Mouse (Mus musculus) limb, embryonic 14.5 days (tissue): ENCODE results near the gene Wnt8b. TPM values are rescaled to one million over a fixed set of nuclear protein-coding genes. Genes with fewer than 3 reads are reported as not detected.
A peak's percentile ranks its signal among the peaks of the same experiment; 100 is the strongest.

Source experiments
- ATAC-seq: fragments of 200-750 bp; cut with Nextera tagmentation; 2 replicates; pipeline ENCODE4 v1.8.0; 2017; ENCODE audit warnings: low read depth, moderate number of reproducible peaks, moderate TSS enrichment; ENCODE audit not compliant: low FRiP score
- DNase-seq: peaks from one replicate; pipeline ENCODE4 v3.0.0-alpha.2; 2015; ENCODE audit warnings: low spot score
- H3K27ac ChIP-seq: fragments of 300-500 bp; sonication (generic); replicated peaks from 2 replicates; pipeline ENCODE4 v1.5.1; 2014; ENCODE audit warnings: low read depth, mild to moderate bottlenecking, low read length, moderate library complexity, mixed read lengths
- H3K27me3 ChIP-seq: fragments of 300-500 bp; sonication (generic); 2 replicates; pipeline ENCODE4 v1.6.1; 2014; ENCODE audit warnings: low read length, mixed read lengths; ENCODE audit not compliant: control insufficient read depth, insufficient read depth
- H3K36me3 ChIP-seq: fragments of 300-500 bp; sonication (generic); 2 replicates; pipeline ENCODE4 v1.6.1; 2014; ENCODE audit warnings: mild to moderate bottlenecking, low read length, moderate library complexity, mixed read lengths; ENCODE audit not compliant: control insufficient read depth, insufficient read depth
- H3K4me1 ChIP-seq: fragments of 300-500 bp; sonication (generic); 2 replicates; pipeline ENCODE4 v1.6.1; 2014; ENCODE audit warnings: antibody characterized with exemption, low read length, mixed read lengths; ENCODE audit not compliant: control insufficient read depth, insufficient read depth
- H3K4me2 ChIP-seq: fragments of 300-500 bp; sonication (generic); replicated peaks from 2 replicates; pipeline ENCODE4 v1.6.1; 2014; ENCODE audit warnings: low read depth, mild to moderate bottlenecking, low read length, moderate library complexity; ENCODE audit not compliant: severe bottlenecking
- H3K4me3 ChIP-seq: fragments of 300-500 bp; sonication (generic); replicated peaks from 2 replicates; pipeline ENCODE4 v1.5.1; 2014; ENCODE audit warnings: low read length
- H3K9ac ChIP-seq: fragments of 300-500 bp; sonication (generic); 2 replicates; pipeline ENCODE4 v1.6.1; 2014; ENCODE audit warnings: mild to moderate bottlenecking, low read depth, low read length, moderate library complexity; ENCODE audit not compliant: severe bottlenecking
- H3K9me3 ChIP-seq: fragments of 300-500 bp; sonication (generic); 2 replicates; pipeline ENCODE4 v1.6.1; 2016; ENCODE audit warnings: low read length; ENCODE audit not compliant: control insufficient read depth
- POLR2A ChIP-seq: fragments of 200-500 bp; IDR thresholded peaks from 2 replicates; pipeline ENCODE4 v1.8.0; 2012; ENCODE audit warnings: inconsistent platforms, mild to moderate bottlenecking, moderate library complexity, borderline replicate concordance; ENCODE audit not compliant: insufficient read depth, insufficient read length; ENCODE audit errors: extremely low read depth
- WGBS: fragments of 180-500 bp; shearing (Covaris S2); extraction: QIAGEN DNeasy Blood & Tissue Kit; methylation state at CpG from one replicate; pipeline ENCODE4 v1.1.7; 2014; 5-methylcytosine and 5-hydroxymethylcytosine counted together
- polyA plus RNA-seq, 2 experiments: library from polyadenylated mRNA; depleted of rRNA in 1 of 2; stranded (reverse) in 1 of 2; unstranded in 1 of 2; fragments of >200 nt; fragmentation: Nextera tagmentation in 1 of 2; extraction: Ambion mirVana in 1 of 2; gene quantifications; 2 replicates each; pipeline versions ENCODE4 v1.2.1 to v1.2.3; 2012 to 2014

Wnt8b gene
- polyA plus RNA-seq, 2 experiments, result 0.04 TPM; not detected in 1

DNA sequence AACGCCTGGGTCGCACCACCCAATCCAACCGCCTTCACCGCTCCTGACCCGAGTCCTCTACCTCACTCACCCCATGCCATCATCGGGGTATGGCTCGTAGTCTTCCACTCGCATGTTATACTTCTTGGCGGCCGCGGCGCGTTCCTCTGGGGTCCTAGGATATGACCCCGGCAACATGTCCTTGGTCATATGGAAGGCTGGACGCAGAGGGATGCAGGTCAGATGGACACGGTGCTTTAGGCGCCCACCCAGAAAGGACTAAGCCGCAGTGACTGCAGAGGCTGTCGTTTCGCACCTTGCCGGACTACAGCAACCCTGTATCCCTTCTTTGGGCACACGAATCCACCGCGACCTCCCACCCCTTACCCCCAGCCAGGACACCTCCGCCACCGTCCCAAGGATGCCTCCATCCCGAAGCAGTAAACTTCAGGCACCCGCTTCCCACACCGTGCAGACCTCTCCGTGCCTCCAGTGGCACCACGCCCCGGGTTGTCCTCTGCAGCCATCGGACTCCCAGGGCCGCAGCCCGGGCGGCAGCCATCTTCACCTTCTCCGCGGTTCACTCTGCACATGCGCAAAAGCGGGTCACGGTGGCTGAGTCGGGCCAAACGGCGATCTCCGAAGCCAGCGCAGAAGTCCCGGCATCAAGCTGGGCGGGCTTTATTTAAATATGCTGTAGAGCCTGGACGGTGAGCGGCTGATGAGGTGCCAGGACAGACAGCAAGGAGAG, 61.8 kb downstream of the Wnt8b start, which contains the start of gene Ndufb8:
Gene Ndufb8, minus strand, starts transcription at position 580 of the 730 bp plus-strand sequence.
- Histone ChIP-seq H3K36me3 (peaks cover 33% of the 10 kb centered on the region), H3K4me2 (peak within 1 kb of the TSS; percentile 84), H3K27me3 (no peaks in the 10 kb centered on the region), H3K9ac (peak within 1 kb of the TSS; percentile 92), H3K4me3 (peak within 1 kb of the TSS; percentile 65), H3K4me1 (peaks cover 6% of the 10 kb centered on the region), H3K9me3 (no peaks in the 10 kb centered on the region), H3K27ac (peak within 1 kb of the TSS; percentile 61)
- WGBS, result under 1% methylated on average over 48 of the region's 50 CpGs
- ATAC-seq, result peak; percentile 88
- DNase-seq, result peak; percentile 88
- peak; percentile 90; the same call in 1 of the 2 replicates for TF ChIP-seq POLR2A

DNA sequence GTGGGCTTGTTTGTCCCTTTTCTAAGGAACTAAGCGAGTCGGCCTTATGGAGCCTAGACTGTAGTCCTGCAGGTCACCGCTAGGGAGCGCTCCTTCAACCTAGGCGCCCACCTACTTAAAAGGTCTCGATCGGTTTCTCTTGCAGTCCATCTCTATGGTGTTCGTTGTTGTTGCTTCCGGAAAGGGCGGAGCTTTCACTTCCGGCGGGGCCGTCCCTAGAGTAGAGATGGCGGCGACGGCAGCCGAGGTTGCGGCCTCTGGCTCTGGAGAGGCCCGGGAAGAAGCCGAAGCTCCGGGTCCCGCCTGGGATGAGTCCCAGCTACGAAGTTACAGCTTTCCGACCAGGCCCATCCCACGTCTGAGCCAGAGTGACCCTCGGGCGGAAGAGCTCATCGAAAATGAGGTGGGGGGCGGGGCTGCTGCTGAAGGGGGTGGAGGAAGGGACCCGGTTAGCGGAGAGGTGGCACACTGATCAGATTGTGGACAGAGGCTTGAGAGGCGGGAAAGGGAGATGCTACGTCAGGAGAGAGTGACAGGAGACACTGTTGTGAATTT, 69.5 kb downstream of the Wnt8b start, which contains the start of gene Hif1an:
Gene Hif1an, plus strand, starts transcription at position 199 of the 555 bp plus-strand sequence.
- H3K4me1 ChIP-seq, result peaks cover 15% of the 10 kb centered on the region
- DNase-seq (peak; percentile 97), ATAC-seq (peak; percentile 96)
- no peaks in the 10 kb centered on the region for H3K27me3 ChIP-seq
- peak within 1 kb of the TSS; percentile 71 for H3K9ac ChIP-seq
- peak; percentile 87; the same call in 1 of the 2 replicates for TF ChIP-seq POLR2A
- peak within 1 kb of the TSS; percentile 78 for H3K4me2 ChIP-seq
- peaks cover 23% of the 10 kb centered on the region for H3K36me3 ChIP-seq
- H3K27ac ChIP-seq, result peak within 1 kb of the TSS; percentile 69
- no peaks in the 10 kb centered on the region for H3K9me3 ChIP-seq
- H3K4me3 ChIP-seq, result peak within 1 kb of the TSS; percentile 80
- under 1% methylated on average over 33 of the region's 33 CpGs for WGBS

Other genes starting within 250 kb of the Wnt8b start
- 274 and 383 TPM in 2 replicates for gene Scd2, start 199.8 kb upstream of the Wnt8b start, polyA plus RNA-seq (2012; rRNA removed)
- 216 and 218 TPM in 2 replicates for gene Scd2, start 199.8 kb upstream of the Wnt8b start, polyA plus RNA-seq (2014; fragmentation: Nextera tagmentation; extraction: Ambion mirVana)
- gene Scd4, start 160.4 kb upstream of the Wnt8b start, polyA plus RNA-seq (2012; rRNA removed), result 0.76 and 0.80 TPM in 2 replicates
- gene Scd4, start 160.4 kb upstream of the Wnt8b start, polyA plus RNA-seq (2014; fragmentation: Nextera tagmentation; extraction: Ambion mirVana), result 0.12 and 0.35 TPM in 2 replicates
- 19.5 and 27.7 TPM in 2 replicates for gene Scd1, start 85.6 kb upstream of the Wnt8b start, polyA plus RNA-seq (2012; rRNA removed)
- gene Scd1, start 85.6 kb upstream of the Wnt8b start, polyA plus RNA-seq (2014; fragmentation: Nextera tagmentation; extraction: Ambion mirVana), result 6.8 and 7.4 TPM in 2 replicates
- gene Sec31b, start 52.4 kb downstream of the Wnt8b start, polyA plus RNA-seq (2012; rRNA removed), result 1.5 and 1.6 TPM in 2 replicates
- 0.14 and 0.34 TPM in 2 replicates for gene Sec31b, start 52.4 kb downstream of the Wnt8b start, polyA plus RNA-seq (2014; fragmentation: Nextera tagmentation; extraction: Ambion mirVana)
- not detected in 2 replicates for gene Gm20538, start 59.4 kb downstream of the Wnt8b start, polyA plus RNA-seq (2012; rRNA removed)
- not detected in 2 replicates for gene Gm20538, start 59.4 kb downstream of the Wnt8b start, polyA plus RNA-seq (2014; fragmentation: Nextera tagmentation; extraction: Ambion mirVana)
- gene Ndufb8, start 62.0 kb downstream of the Wnt8b start, polyA plus RNA-seq (2012; rRNA removed), result 334 and 452 TPM in 2 replicates
- 487 and 542 TPM in 2 replicates for gene Ndufb8, start 62.0 kb downstream of the Wnt8b start, polyA plus RNA-seq (2014; fragmentation: Nextera tagmentation; extraction: Ambion mirVana)
- 30.1 and 34.0 TPM in 2 replicates for gene Hif1an, start 69.4 kb downstream of the Wnt8b start, polyA plus RNA-seq (2012; rRNA removed)
- 27.3 and 28.1 TPM in 2 replicates for gene Hif1an, start 69.4 kb downstream of the Wnt8b start, polyA plus RNA-seq (2014; fragmentation: Nextera tagmentation; extraction: Ambion mirVana)